Mouse (Mus musculus) brain, embryonic 14.5 days (tissue): ENCODE measurements around the gene Zbtb18.

Source experiments
- CTCF ChIP-seq: fragments of 200-500 bp; IDR thresholded peaks from 2 replicates; pipeline ENCODE4 v1.5.1; 2012; ENCODE audit warnings: inconsistent platforms, mild to moderate bottlenecking, moderate library complexity, borderline replicate concordance; ENCODE audit not compliant: insufficient read depth, insufficient read length; ENCODE audit errors: extremely low read depth
- POLR2A ChIP-seq: fragments of 200-500 bp; IDR thresholded peaks from 2 replicates; pipeline ENCODE4 v1.6.1; 2012; ENCODE audit warnings: mild to moderate bottlenecking, inconsistent platforms, borderline replicate concordance; ENCODE audit not compliant: poor library complexity, insufficient read depth, insufficient read length, severe bottlenecking; ENCODE audit errors: extremely low read depth

DNA sequence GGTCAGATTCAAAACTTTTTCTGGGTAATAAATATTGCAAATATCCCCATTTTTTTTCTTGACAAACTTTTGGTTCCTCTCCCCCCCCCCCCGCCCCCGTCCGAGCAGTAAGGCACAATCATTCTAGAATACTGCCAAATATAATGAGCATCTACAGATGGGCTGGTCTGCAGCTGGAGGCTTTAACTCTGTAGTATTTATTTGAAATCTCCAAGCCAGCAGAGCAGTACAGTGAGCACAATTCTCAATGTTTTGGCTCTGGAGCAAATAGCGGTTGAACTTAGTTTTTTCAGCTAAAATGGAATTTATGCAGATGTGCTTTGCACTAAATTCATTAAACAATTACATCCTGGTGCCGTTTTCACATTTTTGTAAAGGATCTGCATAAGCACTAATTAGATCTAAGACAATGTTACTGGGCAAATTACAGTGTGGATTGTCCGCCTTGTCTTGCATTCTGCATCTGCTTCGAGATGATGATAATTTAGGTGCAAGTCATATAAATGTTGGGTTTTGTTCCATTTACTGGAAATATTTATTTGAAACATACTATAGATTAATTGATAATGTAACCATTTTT, 31.3 kb upstream of the Zbtb18 start:
- TF ChIP-seq CTCF (no peak), POLR2A (no peak)
